Mouse (Mus musculus): ENCODE measurements around the gene Yipf2.
"Not testable (repeated sequence)": the region's sequence is repeated elsewhere in the genome, so short reads cannot be mapped to it uniquely, and the experiment has no call there.

Yipf2 gene

DNA sequence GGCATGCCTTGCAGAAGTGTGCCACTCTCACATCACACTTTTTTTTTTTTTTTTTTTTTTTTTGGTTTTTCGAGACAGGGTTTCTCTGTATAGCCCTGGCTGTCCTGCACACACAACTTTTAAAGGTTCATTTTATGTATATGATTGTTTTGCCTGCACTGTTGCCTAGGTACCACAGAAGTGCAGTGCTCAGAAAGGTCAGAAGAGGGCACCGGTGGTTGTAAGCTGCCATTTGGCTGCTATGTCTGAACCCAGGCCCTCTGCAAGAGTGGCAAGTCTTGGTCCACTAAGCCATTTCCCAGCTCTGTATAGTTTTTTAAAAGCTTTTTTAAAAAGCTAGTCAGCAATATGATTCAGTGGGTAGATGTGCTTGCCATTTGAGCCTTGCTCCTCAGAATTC is 5.6 kb upstream of the Yipf2 start:
- no peak for DNase-seq (ENCODE audit: low spot score)

DNA sequence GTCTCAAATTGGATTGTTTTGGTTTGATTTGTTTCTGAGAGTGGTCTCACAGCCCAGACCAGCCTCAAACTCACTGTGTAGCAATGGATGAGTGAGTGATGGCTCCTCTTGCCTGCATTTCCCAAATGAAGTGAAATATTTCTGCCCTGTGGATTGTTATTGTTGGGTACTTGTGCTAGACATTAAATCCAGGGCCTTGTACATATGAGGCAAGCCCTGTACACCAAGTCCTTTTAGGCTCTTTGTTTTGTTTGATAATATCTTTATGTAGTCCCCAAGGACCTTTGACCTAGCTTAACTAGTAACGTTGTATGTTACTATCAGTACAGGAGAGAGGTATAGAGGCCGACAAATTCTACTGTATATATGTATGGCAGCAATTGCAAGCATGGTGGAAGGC is 2.2 kb upstream of the Yipf2 start:
- DNase-seq (ENCODE audit: low spot score): no peak

DNA sequence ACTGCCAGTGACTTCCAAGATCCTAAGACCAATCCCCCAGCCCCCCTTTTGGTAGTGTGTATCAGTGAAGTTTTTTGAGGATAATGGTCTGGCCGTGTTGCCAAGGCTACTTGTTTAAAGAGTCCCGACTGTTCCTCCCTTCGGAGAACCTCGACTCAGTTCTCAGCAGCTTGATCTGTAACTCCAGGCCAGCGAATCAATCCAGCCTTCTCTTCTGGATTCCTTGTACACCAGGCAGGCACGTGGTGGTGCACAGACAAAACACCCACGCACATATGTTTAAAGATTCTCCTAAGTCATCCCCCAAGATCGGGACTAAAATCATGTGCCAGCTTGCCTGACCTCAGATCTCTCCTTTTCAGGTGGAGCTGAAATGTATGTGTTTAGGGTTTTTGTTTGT is 1.7 kb upstream of the Yipf2 start:
- DNase-seq (ENCODE audit: low spot score): not testable (repeated sequence)

DNA sequence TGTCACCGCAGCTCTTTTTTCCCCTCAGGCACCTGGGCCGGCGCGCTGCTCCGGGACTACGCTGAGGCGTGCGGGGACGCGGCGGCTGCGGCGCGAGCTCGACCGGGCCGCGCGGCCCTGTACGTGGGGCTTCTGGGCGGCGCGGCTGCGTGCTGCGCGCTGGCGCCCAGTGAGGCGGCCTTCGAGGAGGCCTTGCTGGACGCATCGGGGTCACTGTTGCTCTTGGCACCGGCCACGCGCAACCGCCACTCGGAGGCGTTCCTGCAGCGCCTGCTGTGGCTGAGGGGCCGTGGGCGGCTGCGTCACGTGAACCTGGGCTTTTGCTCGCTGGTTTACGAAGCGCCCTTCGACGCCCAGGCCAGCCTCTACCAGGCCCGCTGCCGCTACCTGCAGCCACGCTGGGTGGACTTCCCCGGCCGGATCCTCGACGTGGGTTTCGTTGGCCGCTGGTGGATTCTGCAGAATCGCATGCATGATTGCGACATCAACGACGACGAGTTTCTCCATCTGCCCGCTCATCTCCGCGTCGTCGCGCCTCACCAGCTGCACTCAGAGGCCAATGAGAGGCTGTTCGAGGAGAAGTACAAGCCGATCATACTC is 594 bp upstream of the Yipf2 start:
- DNase-seq (ENCODE audit: low spot score): no peak

DNA sequence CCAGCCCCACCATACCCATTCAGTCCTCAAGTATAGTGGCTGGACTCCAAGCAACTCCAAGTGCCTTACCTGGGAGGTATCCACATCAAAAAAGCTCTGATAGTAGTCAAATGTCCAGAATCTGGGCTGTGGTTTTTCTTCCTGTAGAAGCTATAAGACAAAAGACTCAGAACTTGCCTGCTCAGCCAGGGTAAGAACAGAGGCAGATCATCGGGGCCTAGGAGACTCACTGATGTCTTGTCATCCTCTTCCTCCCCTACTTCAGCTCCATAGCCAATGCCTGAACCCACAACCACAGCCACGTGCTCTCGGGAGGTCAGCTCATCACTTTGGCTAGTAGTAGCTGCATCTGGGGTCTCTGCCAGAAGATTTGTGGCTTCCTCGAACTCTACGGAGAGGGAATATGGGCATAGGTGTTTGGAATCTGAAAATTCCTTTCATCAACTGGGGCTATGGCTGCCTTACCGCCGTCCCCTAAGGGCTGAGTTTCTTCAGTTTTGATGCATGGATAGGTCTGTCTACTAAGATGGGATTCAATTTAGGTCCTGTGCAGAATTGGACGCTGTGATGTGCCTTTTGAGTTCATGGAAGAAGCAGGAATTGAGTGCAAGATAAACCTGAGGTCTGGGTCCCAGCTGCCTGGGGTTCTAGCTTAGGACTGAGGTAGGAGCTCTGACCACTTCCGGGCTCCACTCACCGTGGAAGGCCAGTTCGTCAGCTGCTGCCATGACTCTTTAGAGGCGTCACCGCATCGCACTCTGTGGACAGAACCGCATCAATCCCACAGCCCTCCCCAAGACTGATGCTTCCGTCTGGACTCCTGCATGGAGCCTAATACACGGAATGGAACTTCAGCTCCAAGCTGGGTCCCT is 561 bp downstream of the Yipf2 start:
- no peak for DNase-seq (ENCODE audit: low spot score)

DNA sequence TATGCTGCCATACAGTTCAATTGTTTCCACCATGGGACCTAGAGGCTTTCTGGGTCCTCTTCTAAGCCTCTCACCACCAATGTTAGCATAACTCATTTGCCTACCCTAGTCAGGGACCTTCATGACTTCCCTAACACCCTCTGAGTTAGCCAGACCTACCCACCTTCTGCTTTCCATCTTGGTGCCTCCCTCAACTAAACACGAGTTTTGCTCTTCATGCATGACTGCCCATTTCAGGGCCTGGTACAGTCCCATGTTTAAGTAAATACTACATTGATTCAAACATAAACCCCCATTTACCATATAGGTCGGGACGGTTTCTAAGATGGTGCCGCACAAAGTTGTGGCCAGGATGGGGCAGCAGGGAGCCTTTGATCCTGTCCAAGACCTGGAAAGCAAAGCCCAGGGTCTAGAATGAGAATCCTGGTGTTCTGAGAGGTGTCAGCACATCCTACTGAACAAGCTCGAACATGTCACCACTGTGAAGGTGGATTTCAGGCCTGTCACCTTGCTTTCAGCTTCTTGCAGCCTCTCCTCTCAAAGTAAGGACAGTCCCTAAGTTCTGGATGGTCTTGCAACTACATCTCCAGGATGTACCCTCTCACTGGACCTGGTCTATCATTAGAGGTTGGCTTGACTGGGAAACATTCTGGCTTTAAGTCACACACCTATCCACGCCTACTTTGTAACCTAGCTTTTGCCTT is 1.3 kb downstream of the Yipf2 start:
- no peak for DNase-seq (ENCODE audit: low spot score)

- no peak for DNase-seq (ENCODE audit: low spot score)
Measured at GRCm38 (mm10) chr9:21589538-21589937, 3.1 kb downstream of the Yipf2 start.

DNA sequence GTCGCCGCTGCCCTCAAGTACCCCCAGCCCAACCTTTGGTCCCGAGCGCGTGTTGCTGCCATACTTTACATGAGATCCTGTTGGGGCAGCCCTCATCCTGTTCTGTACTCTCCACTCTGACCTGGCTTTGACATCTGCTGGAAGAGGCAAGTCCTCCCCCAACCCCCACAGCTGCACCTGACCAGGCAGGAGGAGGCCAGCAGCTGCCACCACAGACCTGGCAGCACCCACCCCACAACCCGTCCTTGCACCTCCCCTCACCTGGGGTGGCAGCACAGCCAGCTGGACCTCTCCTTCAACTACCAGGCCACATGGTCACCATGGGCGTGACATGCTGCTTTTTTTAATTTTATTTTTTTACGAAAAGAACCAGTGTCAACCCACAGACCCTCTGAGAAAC is 4.3 kb downstream of the Yipf2 start:
- no peak for DNase-seq (ENCODE audit: low spot score)

DNA sequence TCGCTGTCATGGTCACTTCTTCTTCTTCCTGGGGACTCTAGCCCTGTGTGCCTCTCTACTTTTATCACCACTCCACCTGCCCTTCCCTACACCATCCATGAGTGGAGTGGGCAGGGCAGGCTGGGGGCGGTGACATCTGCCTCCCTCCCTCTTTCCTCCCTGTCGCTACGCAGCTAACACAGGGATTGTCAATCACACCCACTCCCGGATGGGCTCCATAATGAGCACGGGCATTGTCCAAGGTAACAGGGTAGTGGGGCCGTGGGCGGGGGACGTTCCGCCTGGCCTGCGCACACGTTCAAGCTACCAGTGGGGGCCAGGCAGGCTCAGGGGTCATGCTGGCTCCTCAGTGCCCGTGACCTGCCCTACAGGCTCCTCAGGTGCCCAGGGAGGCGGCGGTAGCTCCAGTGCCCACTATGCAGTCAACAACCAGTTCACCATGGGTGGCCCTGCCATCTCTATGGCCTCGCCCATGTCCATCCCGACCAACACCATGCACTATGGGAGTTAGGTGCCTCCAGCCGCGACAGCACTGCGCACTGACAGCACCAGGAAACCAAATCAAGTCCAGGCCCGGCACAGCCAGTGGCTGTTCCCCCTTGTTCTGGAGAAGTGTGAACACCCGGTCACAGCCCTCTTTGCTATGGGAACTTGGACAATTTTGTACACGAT is 4.8 kb downstream of the Yipf2 start:
- DNase-seq (ENCODE audit: low spot score): no peak

DNA sequence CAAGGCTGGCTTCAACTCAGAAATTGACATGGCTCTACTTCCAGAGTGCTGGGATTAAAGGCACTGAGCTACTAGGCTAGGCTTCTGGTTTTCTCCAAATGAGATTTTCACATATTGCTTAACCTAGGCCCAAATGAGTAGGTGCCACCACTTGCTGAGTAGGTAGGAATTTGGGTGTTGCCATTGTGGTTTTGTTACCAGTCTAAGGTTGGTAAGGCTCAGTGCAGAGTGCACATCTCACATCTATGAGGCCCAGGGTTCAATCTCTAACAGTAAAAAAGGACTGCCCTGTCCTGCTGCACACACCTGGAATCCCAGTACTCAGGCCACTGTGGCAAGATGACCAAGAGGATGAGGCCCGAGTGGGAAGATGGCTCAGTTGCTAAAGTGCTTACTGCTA is 7.2 kb downstream of the Yipf2 start:
- DNase-seq (ENCODE audit: low spot score): no peak

GRCm38 (mm10) chr9:21578226-21578625 is 14.4 kb downstream of the Yipf2 start:
- DNase-seq (ENCODE audit: low spot score): no peak

- DNase-seq (ENCODE audit: low spot score): no peak
Measured at GRCm38 (mm10) chr9:21576286-21576685, 16.3 kb downstream of the Yipf2 start.

DNA sequence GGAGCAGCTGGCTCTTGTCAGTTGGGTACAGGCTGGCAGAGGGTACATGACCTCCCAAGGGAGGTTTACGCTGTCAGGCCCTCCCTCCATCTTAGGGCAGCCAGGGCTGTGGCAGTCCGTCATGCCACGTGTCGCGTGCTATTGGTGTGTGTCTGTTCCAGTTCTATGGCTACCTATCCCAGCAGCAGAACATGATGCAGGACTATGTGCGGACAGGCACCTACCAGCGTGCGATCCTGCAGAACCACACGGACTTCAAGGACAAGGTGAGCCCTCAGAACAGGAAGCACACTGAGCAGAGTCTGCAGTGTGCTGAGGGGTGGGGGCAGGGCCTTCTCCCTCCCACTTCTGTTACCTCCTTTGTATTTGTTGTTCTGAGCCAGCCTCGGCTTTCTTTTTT is 17.4 kb downstream of the Yipf2 start:
- DNase-seq (ENCODE audit: low spot score): no peak

DNA sequence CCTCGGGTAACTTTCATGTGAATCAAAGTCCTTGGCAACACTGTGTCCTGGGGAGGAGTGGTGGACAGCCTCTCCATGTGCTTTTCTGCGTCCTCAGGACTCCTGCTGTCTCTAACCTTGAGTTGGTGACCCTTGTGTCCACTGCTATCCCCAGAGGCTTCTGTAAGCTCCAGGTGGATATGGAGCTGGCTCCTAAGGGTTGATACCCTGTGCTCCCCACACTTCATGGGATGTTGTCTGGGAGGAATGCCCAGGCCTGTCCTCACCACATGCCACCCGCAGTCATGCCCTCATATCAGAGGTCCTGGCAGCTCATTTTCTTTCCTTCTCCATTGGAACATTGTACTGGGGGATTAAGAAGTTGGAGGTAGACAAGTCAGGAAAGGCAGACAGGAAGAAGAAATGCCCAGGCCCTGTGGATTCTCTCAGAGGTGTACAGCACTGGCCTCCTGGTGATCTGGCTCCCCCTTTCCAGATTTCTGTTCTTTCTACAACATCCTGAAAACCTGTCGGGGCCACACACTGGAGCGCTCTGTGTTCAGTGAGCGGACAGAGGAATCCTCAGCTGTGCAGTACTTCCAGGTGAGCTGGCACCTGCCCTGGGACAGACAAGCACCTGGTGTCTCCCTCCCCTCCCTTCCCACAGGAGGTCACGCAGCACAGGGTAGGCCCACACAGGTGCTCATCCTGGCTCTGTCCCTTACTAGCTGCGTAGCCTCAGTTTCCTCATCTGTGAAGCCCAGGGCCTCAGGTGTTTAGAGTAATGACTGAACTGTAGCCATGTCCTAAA is 18.4 kb downstream of the Yipf2 start:
- DNase-seq (ENCODE audit: low spot score): no peak

GRCm38 (mm10) chr9:21568657-21569255 is 23.9 kb downstream of the Yipf2 start:
- DNase-seq (ENCODE audit: low spot score): no peak

GRCm38 (mm10) chr9:21567051-21567450 is 25.6 kb downstream of the Yipf2 start:
- DNase-seq (ENCODE audit: low spot score): no peak

GRCm38 (mm10) chr9:21566538-21566937 is 26.1 kb downstream of the Yipf2 start:
- no peak for DNase-seq (ENCODE audit: low spot score)

- no peak for DNase-seq (ENCODE audit: low spot score)
Measured at GRCm38 (mm10) chr9:21565004-21565586, 27.5 kb downstream of the Yipf2 start.

- DNase-seq (ENCODE audit: low spot score): no peak
Measured at GRCm38 (mm10) chr9:21564420-21564819, 28.2 kb downstream of the Yipf2 start.

GRCm38 (mm10) chr9:21559151-21559550 is 33.5 kb downstream of the Yipf2 start:
- DNase-seq (ENCODE audit: low spot score): no peak

- no peak for DNase-seq (ENCODE audit: low spot score)
Measured at GRCm38 (mm10) chr9:21558366-21558765, 34.3 kb downstream of the Yipf2 start.
